Mouse (Mus musculus): ENCODE data around the gene Cmtm5.

DNA sequence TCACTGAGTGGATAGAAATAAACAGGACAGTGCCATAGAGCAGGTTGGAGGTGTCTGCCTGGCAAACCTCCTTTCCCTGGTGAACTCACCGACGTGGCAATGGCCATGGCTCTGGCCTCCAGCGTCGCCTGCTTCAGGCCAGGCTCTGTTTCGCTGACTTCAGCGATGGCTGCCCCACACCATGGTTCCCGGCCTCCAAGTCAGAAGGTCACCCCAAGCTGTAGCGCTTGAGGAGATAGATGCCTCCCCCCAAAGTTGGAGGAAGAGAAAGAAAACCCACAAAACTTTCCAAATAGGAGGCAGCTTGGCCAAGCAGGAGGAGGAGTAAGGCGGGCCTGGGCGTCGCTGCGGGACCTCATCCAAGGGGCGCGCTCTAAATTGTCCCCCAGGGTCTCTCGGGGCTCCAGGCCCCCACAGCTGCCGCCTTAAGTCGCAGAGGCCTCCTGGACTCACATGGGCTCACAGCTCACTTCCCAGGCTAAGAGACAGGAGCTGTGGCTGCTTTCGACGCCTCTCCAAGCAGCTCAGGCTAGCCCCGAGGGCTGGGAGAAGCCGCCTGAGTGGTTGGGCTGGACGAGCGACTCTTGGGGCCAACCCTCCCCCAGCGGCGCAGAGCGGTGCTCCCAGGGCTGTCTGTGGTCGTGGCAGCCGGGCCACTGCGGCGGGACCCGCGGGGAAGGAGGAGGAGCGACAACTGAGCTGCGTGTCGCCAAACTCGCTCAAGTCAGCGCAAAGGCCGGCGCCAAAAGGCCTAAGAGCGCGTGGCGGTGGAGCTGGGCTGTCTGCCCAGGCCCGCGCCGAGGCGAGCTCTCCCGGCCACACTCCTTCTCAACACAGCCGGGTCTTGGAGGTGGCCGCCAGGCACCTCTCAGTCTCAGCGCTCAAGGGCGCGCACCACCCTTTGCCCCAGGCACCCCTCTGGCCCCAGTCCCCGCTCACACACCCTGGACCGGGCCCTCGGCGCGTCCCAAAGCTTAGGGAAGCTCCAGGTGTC lies 10.4 kb upstream of the Cmtm5 start, which contains the start of gene Efs:
- no peak for TF ChIP-seq CTCF (conservative IDR thresholded peaks at IDR 0.05 in 1 of 2, IDR thresholded peaks at IDR 0.05 in 1 of 2; ENCODE audit: low read depth in 2 of 2, low read length in 2 of 2)
- TF ChIP-seq POLR2A (IDR thresholded peaks at IDR 0.05; ENCODE audit: low read depth, low read length), result no peak
- no peak for TF ChIP-seq RCOR1 (conservative IDR thresholded peaks at IDR 0.05; ENCODE audit: low read depth, low read length)
- TF ChIP-seq ZMIZ1 (IDR thresholded peaks at IDR 0.05; ENCODE audit: low read depth, low read length), result no peak
- no peak for TF ChIP-seq E2F4 (IDR thresholded peaks at IDR 0.05; ENCODE audit: insufficient replicate concordance, low read depth, low read length)
- no peak for TF ChIP-seq USF2 (conservative IDR thresholded peaks at IDR 0.05; ENCODE audit: low read depth, low read length)
- no peak for TF ChIP-seq NRF1 (IDR thresholded peaks at IDR 0.05; ENCODE audit: low read depth, low read length)
- no peak for TF ChIP-seq BHLHE40 (IDR thresholded peaks at IDR 0.05; ENCODE audit: low read depth, low read length)
- TF ChIP-seq CHD1 (IDR thresholded peaks at IDR 0.05; ENCODE audit: low read depth, low read length), result no peak
- no peak for TF ChIP-seq ZKSCAN1 (IDR thresholded peaks at IDR 0.05; ENCODE audit: borderline replicate concordance, low read depth, low read length)
- no peak for TF ChIP-seq CHD2 (IDR thresholded peaks at IDR 0.05; ENCODE audit: low read length)
- no peak for TF ChIP-seq MAX (IDR thresholded peaks at IDR 0.05; ENCODE audit: low read length)
